Mouse (Mus musculus) hindlimb bud, embryonic 11.5 days (tissue): ENCODE results near the gene Tanc1.
"Not testable (repeated sequence)": the region's sequence is repeated elsewhere in the genome, so short reads cannot be mapped to it uniquely, and the experiment has no call there.

ENCODE experiments used
- DNase-seq: peaks from one replicate; pipeline ENCODE4 v3.0.0-alpha.2; 2012; ENCODE audit warnings: low read depth, low spot score; ENCODE audit errors: extremely low spot score

Gene Tanc1

GRCm38 (mm10) chr2:59824289-59824688 is 212.4 kb downstream of the Tanc1 start:
- no peak for DNase-seq

- no peak for DNase-seq
Measured at GRCm38 (mm10) chr2:59825380-59825779, 213.5 kb downstream of the Tanc1 start.

- no peak for DNase-seq
Measured at GRCm38 (mm10) chr2:59828103-59828655, 216.3 kb downstream of the Tanc1 start.

GRCm38 (mm10) chr2:59828777-59829508 is 217.1 kb downstream of the Tanc1 start:
- DNase-seq, result peak; percentile 49

- no peak for DNase-seq
Measured at GRCm38 (mm10) chr2:59829718-59830117, 217.9 kb downstream of the Tanc1 start.

- no peak for DNase-seq
Measured at GRCm38 (mm10) chr2:59830151-59830550, 218.3 kb downstream of the Tanc1 start.

GRCm38 (mm10) chr2:59830940-59831339 is 219.1 kb downstream of the Tanc1 start:
- DNase-seq, result no peak

GRCm38 (mm10) chr2:59831831-59832230 is 220.0 kb downstream of the Tanc1 start:
- DNase-seq, result no peak

- DNase-seq, result no peak
Measured at GRCm38 (mm10) chr2:59838825-59839224, 227.0 kb downstream of the Tanc1 start.

- DNase-seq, result no peak
Measured at GRCm38 (mm10) chr2:59839755-59840154, 227.9 kb downstream of the Tanc1 start.

GRCm38 (mm10) chr2:59840191-59840590 is 228.3 kb downstream of the Tanc1 start:
- no peak for DNase-seq

GRCm38 (mm10) chr2:59841189-59841939 is 229.5 kb downstream of the Tanc1 start:
- DNase-seq, result no peak

GRCm38 (mm10) chr2:59841944-59842343 is 230.1 kb downstream of the Tanc1 start:
- DNase-seq, result no peak

GRCm38 (mm10) chr2:59842556-59843008 is 230.7 kb downstream of the Tanc1 start:
- DNase-seq, result no peak

- no peak for DNase-seq
Measured at GRCm38 (mm10) chr2:59843156-59843555, 231.3 kb downstream of the Tanc1 start.

- DNase-seq, result no peak
Measured at GRCm38 (mm10) chr2:59843848-59844247, 232.0 kb downstream of the Tanc1 start.

- not testable (repeated sequence) for DNase-seq
Measured at GRCm38 (mm10) chr2:59851885-59852284, 240.0 kb downstream of the Tanc1 start.

- no peak for DNase-seq
Measured at GRCm38 (mm10) chr2:59852916-59853315, 241.1 kb downstream of the Tanc1 start.

- DNase-seq, result no peak
Measured at GRCm38 (mm10) chr2:59853543-59853942, 241.7 kb downstream of the Tanc1 start.

GRCm38 (mm10) chr2:59854363-59854762 is 242.5 kb downstream of the Tanc1 start:
- DNase-seq, result no peak

- DNase-seq, result no peak
Measured at GRCm38 (mm10) chr2:59862618-59863017, 250.8 kb downstream of the Tanc1 start.

- DNase-seq, result no peak
Measured at GRCm38 (mm10) chr2:59870526-59870925, 258.7 kb downstream of the Tanc1 start.
